Mouse (Mus musculus): ENCODE measurements around the gene Dock9. TPM values are rescaled to one million over a fixed set of nuclear protein-coding genes. Genes with fewer than 3 reads are reported as not detected.

The Dock9 gene
- polyA plus RNA-seq, 1 experiment from 2014 or later, result 17.9 TPM

DNA sequence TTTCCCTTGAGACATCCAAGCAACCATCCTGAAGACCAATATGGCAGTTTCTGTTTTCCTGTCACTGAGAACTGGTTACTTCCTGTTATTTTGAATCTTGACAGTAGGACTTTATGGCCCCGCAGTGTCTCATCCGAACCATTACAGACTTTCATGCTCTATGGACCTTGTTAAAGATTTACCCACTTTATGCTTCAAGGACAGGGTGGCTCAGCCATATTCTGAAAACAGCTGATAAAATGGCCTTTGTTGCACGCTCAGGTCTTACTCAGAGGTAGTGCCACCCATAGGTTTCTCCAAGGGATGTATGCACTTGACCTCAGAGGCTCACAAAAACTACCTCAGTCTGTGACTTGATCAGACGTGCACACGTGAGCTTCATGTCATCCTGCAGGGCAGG lies 224.2 kb downstream of the Dock9 start:
- Histone ChIP-seq H3K4me2 (ENCODE audit: low read length) (no peak overlapping the region), H3K9ac (ENCODE audit: low read depth, low read length) (no peak overlapping the region), H3K4me3 (ENCODE audit: low read depth, low read length) (no peak overlapping the region), H3K27me3 (ENCODE audit: control insufficient read depth, insufficient read depth, low read depth, low read length) (no peaks in the 10 kb centered on the region), H3K9me3 (replicated peaks; ENCODE audit: control insufficient read depth, low read length, poor library complexity, severe bottlenecking) (no peaks in the 10 kb centered on the region), H3K36me3 (ENCODE audit: control insufficient read depth, insufficient read depth, low read length) (peaks cover 4% of the 10 kb centered on the region), H3K4me1 (ENCODE audit: control insufficient read depth, insufficient read depth, low read length) (no peaks in the 10 kb centered on the region), H3K27ac (ENCODE audit: low read length) (no peak overlapping the region)
- WGBS, result 96% methylated on average over 5 of the region's 5 CpGs
- no peak for ATAC-seq

DNA sequence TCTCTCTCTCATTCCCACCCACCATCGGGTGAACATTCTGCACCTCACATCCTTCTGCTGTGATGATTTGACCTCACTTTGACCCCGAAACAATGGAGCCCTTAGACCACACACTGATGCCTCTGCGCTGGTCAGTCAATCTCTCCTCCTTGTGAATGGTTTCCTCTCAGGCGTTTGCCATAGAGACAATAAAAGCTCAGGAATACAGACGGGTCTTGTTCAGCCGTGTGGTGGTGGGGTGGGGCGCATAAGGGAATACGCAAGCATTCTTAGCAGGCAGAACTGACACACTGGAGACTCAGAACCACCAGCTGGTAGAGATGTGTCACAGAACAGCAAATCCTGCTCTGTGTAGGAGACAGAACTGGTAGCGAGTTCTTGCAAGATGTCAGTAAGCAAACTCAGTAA lies 230.8 kb downstream of the Dock9 start:
- peak; percentile 33; the same call in 1 of the 2 replicates for ATAC-seq
- 11% methylated on average over 9 of the region's 9 CpGs for WGBS
- no peak overlapping the region for H3K9ac ChIP-seq (ENCODE audit: low read depth, low read length)
- H3K9me3 ChIP-seq (replicated peaks; ENCODE audit: control insufficient read depth, low read length, poor library complexity, severe bottlenecking), result no peaks in the 10 kb centered on the region
- H3K27me3 ChIP-seq (ENCODE audit: control insufficient read depth, insufficient read depth, low read depth, low read length), result no peaks in the 10 kb centered on the region
- no peak overlapping the region for H3K4me3 ChIP-seq (ENCODE audit: low read depth, low read length)
- peak overlapping the region; percentile 28; the same call in 1 of the 2 replicates for H3K27ac ChIP-seq (ENCODE audit: low read length)
- no peak overlapping the region for H3K4me2 ChIP-seq (ENCODE audit: low read length)
- peaks cover 3% of the 10 kb centered on the region; the same call in 1 of the 2 replicates for H3K36me3 ChIP-seq (ENCODE audit: control insufficient read depth, insufficient read depth, low read length)
- H3K4me1 ChIP-seq (ENCODE audit: control insufficient read depth, insufficient read depth, low read length), result peaks cover 26% of the 10 kb centered on the region

DNA sequence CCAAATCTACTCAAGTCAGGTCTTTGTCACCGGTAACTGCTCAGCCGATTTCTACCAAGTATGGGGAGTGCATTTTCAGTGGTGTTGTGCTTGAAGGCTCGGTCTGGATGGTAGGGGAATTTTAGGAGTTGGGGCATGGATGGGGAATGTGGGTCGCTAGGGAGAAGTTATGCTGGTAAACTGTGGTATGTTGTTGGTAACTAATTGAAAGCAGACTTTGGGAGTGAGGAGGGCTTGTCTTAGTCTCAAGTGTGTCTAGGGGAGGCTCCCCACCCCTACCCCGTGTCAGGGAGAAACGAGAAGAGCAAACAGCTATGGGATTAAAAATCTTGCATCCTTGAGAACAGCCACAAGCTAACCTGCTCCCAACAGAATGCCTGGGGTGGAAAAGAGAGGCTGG lies 231.7 kb downstream of the Dock9 start:
- no peak overlapping the region for H3K27ac ChIP-seq (ENCODE audit: low read length)
- H3K9me3 ChIP-seq (replicated peaks; ENCODE audit: control insufficient read depth, low read length, poor library complexity, severe bottlenecking), result no peaks in the 10 kb centered on the region
- H3K36me3 ChIP-seq (ENCODE audit: control insufficient read depth, insufficient read depth, low read length), result peaks cover 4% of the 10 kb centered on the region; the same call in 1 of the 2 replicates
- no peak overlapping the region for H3K4me2 ChIP-seq (ENCODE audit: low read length)
- ATAC-seq, result no peak
- H3K27me3 ChIP-seq (ENCODE audit: control insufficient read depth, insufficient read depth, low read depth, low read length), result no peaks in the 10 kb centered on the region
- H3K9ac ChIP-seq (ENCODE audit: low read depth, low read length), result no peak overlapping the region
- 41% methylated on average over 6 of the region's 6 CpGs for WGBS
- no peak overlapping the region for H3K4me3 ChIP-seq (ENCODE audit: low read depth, low read length)
- peaks cover 26% of the 10 kb centered on the region for H3K4me1 ChIP-seq (ENCODE audit: control insufficient read depth, insufficient read depth, low read length)

DNA sequence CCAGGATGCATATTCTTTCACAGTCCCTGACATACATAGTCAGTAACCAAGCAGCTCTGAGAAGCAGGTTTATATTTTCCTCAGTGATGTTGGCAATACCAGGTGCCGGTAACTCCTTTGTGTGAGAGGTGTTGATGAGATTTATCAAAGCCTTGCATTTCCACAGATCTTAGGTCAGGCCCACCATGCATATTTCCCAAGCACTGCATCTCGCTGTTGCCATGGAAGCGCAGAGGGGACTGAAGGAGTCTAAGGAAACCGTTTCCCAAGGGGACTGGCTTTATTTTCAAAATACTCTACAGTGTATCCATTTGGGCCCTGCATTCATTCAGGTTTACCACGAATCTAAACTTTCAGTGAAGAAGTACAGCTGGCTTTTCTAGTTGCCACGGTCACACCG lies 233.0 kb downstream of the Dock9 start:
- ATAC-seq, result peak; percentile 72

DNA sequence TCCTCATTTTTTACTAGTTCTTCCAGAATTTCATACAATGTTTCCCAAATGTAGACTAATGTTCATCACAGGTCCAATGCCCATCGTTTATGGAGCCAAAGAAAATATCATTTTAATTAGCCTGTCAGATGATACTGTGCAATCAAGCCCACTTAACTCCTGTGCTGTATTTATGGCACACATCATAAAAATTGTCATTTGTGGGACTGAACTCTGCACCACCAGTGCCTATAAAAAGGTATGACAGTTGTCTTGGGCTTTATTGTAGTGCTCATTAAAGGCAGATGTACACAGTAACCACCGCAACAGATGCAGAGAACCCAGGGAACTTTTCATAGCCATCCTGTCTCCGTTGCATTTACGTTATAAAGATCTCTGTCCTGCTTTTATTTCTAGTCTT lies 233.7 kb downstream of the Dock9 start:
- no peak overlapping the region for H3K9ac ChIP-seq (ENCODE audit: low read depth, low read length)
- WGBS, result 51% methylated on average over 4 of the region's 4 CpGs
- H3K36me3 ChIP-seq (ENCODE audit: control insufficient read depth, insufficient read depth, low read length), result peaks cover 7% of the 10 kb centered on the region; the same call in 1 of the 2 replicates
- peak overlapping the region; percentile 63 for H3K27ac ChIP-seq (ENCODE audit: low read length)
- no peaks in the 10 kb centered on the region for H3K9me3 ChIP-seq (replicated peaks; ENCODE audit: control insufficient read depth, low read length, poor library complexity, severe bottlenecking)
- no peak for ATAC-seq
- H3K4me3 ChIP-seq (ENCODE audit: low read depth, low read length), result no peak overlapping the region
- H3K4me1 ChIP-seq (ENCODE audit: control insufficient read depth, insufficient read depth, low read length), result peaks cover 26% of the 10 kb centered on the region
- H3K27me3 ChIP-seq (ENCODE audit: control insufficient read depth, insufficient read depth, low read depth, low read length), result no peaks in the 10 kb centered on the region
- H3K4me2 ChIP-seq (ENCODE audit: low read length), result no peak overlapping the region

More for the DNA sequence above, 233.0 kb downstream of the Dock9 start:
- no peak overlapping the region for H3K4me3 ChIP-seq (ENCODE audit: low read depth, low read length)
- H3K9me3 ChIP-seq (replicated peaks; ENCODE audit: control insufficient read depth, low read length, poor library complexity, severe bottlenecking), result no peaks in the 10 kb centered on the region
- peaks cover 7% of the 10 kb centered on the region; the same call in 1 of the 2 replicates for H3K36me3 ChIP-seq (ENCODE audit: control insufficient read depth, insufficient read depth, low read length)
- no peak overlapping the region; the same call in 1 of the 2 replicates for H3K4me2 ChIP-seq (ENCODE audit: low read length)
- H3K27me3 ChIP-seq (ENCODE audit: control insufficient read depth, insufficient read depth, low read depth, low read length), result no peaks in the 10 kb centered on the region
- 0 out of 2 replicates have a peak overlapping the region, but pooled peaks have one; percentile 34 for H3K9ac ChIP-seq (ENCODE audit: low read depth, low read length)
- peak overlapping the region; percentile 63 for H3K27ac ChIP-seq (ENCODE audit: low read length)
- peaks cover 26% of the 10 kb centered on the region for H3K4me1 ChIP-seq (ENCODE audit: control insufficient read depth, insufficient read depth, low read length)
- 15% methylated on average over 7 of the region's 7 CpGs for WGBS

DNA sequence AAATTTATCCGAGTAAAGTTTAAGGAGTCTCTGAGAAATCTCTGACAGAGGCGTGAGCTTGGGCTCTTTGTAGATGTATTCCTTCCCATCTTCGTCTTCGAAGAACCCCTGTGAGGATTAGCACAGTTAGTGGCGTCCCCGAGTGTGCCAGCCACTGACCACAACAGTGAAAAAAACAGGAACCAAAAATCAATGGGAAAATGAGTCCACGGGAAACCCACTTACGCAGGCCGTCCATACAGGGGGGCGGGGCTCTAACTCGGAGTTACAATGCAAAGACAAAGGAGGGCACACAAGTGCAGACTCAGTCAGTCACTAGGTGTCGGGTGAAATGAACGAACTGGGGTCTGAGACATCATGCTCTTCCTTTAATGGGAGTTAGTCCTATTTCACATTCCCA lies 238.6 kb downstream of the Dock9 start:
- Histone ChIP-seq H3K36me3 (ENCODE audit: control insufficient read depth, insufficient read depth, low read length) (peaks cover 11% of the 10 kb centered on the region; the same call in 1 of the 2 replicates), H3K4me3 (ENCODE audit: low read depth, low read length) (no peak overlapping the region), H3K9ac (ENCODE audit: low read depth, low read length) (no peak overlapping the region), H3K9me3 (replicated peaks; ENCODE audit: control insufficient read depth, low read length, poor library complexity, severe bottlenecking) (no peaks in the 10 kb centered on the region), H3K4me2 (ENCODE audit: low read length) (no peak overlapping the region), H3K27me3 (ENCODE audit: control insufficient read depth, insufficient read depth, low read depth, low read length) (no peaks in the 10 kb centered on the region), H3K27ac (ENCODE audit: low read length) (no peak overlapping the region), H3K4me1 (ENCODE audit: control insufficient read depth, insufficient read depth, low read length) (no peaks in the 10 kb centered on the region)
- WGBS, result 76% methylated on average over 13 of the region's 13 CpGs
- ATAC-seq, result no peak

DNA sequence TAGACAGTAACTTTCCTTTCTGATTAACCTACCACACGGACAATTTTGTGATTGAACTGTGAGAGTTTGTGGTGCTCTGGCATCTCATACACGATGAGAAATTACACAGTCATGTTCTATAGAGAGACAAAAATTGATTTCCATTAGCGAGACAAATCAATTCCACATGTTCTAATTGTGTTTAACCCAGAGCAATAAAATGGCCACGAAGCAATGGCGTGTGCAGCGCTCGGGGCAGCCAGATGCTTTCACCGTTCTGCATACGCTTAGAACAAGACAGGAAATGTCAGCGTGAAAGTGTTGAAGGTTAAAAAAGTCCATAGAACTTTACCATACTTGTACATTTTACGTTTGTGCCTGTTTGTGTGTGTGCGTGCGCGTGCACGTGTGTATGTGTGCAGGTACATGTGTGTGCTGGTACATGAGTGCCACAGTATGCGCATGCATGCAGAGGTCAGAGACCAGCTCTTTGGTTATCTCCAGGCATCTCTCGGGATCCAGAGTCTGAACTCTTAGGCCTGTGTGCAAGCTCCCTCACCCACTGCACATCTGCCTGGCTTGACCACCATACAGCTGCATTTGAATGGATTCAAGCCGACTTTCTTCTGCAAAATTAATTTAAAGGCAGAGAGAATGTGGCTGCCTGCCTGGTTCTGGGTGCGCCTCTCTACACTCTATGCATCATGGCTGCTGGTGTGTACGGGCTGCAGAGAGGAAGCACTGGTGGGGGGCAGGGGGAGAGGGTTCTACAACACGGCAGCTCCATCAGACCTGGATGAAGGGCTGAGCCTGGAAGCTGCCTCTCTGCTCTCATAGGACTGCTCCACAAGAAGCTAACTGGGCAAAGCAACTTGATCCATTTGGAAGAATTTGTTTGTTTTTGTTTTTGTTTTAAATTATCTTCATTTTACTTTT lies 241.0 kb downstream of the Dock9 start:
- no peak overlapping the region for H3K4me3 ChIP-seq (ENCODE audit: low read depth, low read length)
- no peaks in the 10 kb centered on the region for H3K9me3 ChIP-seq (replicated peaks; ENCODE audit: control insufficient read depth, low read length, poor library complexity, severe bottlenecking)
- 75% methylated on average over 21 of the region's 21 CpGs for WGBS

DNA sequence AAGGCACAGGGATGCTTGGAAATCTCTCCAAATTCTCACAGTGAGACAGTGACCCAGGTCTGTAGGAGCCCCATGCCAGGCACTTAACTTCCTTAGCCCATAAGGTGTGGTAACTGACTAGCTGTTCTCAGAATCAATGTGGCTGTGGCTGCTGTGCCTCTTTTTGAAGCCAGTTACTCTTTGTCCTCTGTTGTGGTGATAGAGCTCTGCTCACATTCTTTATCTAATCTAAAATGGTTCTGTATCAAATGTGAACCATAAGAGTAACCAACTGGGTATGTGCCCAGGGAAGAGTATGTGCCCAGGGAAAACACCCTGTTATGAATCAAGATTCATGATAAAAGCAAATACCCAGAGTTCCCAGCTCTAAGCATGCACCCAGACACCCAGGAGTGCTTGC lies 243.9 kb downstream of the Dock9 start:
- H3K4me2 ChIP-seq (ENCODE audit: low read length), result no peak overlapping the region
- H3K4me1 ChIP-seq (ENCODE audit: control insufficient read depth, insufficient read depth, low read length), result no peaks in the 10 kb centered on the region
- H3K36me3 ChIP-seq (ENCODE audit: control insufficient read depth, insufficient read depth, low read length), result peaks cover 10% of the 10 kb centered on the region
- no peaks in the 10 kb centered on the region for H3K9me3 ChIP-seq (replicated peaks; ENCODE audit: control insufficient read depth, low read length, poor library complexity, severe bottlenecking)
- no peak overlapping the region for H3K4me3 ChIP-seq (ENCODE audit: low read depth, low read length)
- H3K27me3 ChIP-seq (ENCODE audit: control insufficient read depth, insufficient read depth, low read depth, low read length), result no peaks in the 10 kb centered on the region
- no peak overlapping the region for H3K9ac ChIP-seq (ENCODE audit: low read depth, low read length)
- no peak overlapping the region for H3K27ac ChIP-seq (ENCODE audit: low read length)
- ATAC-seq, result no peak

More for the DNA sequence above, 241.0 kb downstream of the Dock9 start:
- Histone ChIP-seq H3K4me1 (ENCODE audit: control insufficient read depth, insufficient read depth, low read length) (no peaks in the 10 kb centered on the region), H3K27ac (ENCODE audit: low read length) (no peak overlapping the region), H3K9ac (ENCODE audit: low read depth, low read length) (no peak overlapping the region), H3K36me3 (ENCODE audit: control insufficient read depth, insufficient read depth, low read length) (peaks cover 10% of the 10 kb centered on the region; the same call in 1 of the 2 replicates), H3K4me2 (ENCODE audit: low read length) (no peak overlapping the region), H3K27me3 (ENCODE audit: control insufficient read depth, insufficient read depth, low read depth, low read length) (no peaks in the 10 kb centered on the region)
- peak; percentile 22; the same call in 1 of the 2 replicates for ATAC-seq

DNA sequence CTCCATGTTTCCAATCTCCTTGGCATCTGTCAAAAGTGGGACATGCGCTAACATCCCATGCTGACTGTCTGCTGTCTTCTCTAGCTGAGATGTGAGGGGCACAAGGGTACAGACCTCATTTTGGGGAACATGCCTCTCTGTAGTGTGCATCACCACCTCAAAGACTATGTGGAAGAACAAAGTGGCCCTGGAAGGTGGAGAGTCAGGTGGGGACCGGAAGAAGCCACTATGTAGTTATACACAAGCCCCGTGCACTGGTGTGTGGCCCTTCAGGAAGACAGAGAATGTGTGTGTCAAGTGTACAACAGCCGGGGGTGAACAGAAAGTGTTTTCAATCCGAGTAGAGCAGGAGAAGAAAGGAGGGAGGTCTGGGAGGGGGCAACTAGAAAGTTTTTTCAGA lies 245.1 kb downstream of the Dock9 start:
- H3K27me3 ChIP-seq (ENCODE audit: control insufficient read depth, insufficient read depth, low read depth, low read length), result no peaks in the 10 kb centered on the region
- ATAC-seq, result no peak
- peaks cover 10% of the 10 kb centered on the region for H3K36me3 ChIP-seq (ENCODE audit: control insufficient read depth, insufficient read depth, low read length)
- WGBS, result 79% methylated on average over 5 of the region's 5 CpGs
- no peak overlapping the region for H3K9ac ChIP-seq (ENCODE audit: low read depth, low read length)
- H3K4me2 ChIP-seq (ENCODE audit: low read length), result no peak overlapping the region
- no peak overlapping the region for H3K4me3 ChIP-seq (ENCODE audit: low read depth, low read length)
- H3K9me3 ChIP-seq (replicated peaks; ENCODE audit: control insufficient read depth, low read length, poor library complexity, severe bottlenecking), result no peaks in the 10 kb centered on the region
- H3K27ac ChIP-seq (ENCODE audit: low read length), result no peak overlapping the region
- no peaks in the 10 kb centered on the region for H3K4me1 ChIP-seq (ENCODE audit: control insufficient read depth, insufficient read depth, low read length)
